Mouse (Mus musculus): ENCODE measurements around the gene Col17a1. TPM values are rescaled to one million over a fixed set of nuclear protein-coding genes. Genes with fewer than 3 reads are reported as not detected.

Gene Col17a1
- polyA plus RNA-seq (2011; ENCODE audit: insufficient read length, low read depth, missing spikeins): 0.23 and 0.52 TPM in 2 replicates

GRCm38 (mm10) chr19:47691994-47692393, at the start of gene Col17a1:
Gene Col17a1 (minus strand): TSS chr19:47692094.
- H3K4me1 ChIP-seq (ENCODE audit: control insufficient read depth, insufficient read depth, low read length): no peaks in the 10 kb centered on the region
- no peak within 1 kb of the TSS for H3K27ac ChIP-seq (ENCODE audit: insufficient read depth, low read length)
- no peak within 1 kb of the TSS for H3K4me3 ChIP-seq (ENCODE audit: insufficient read depth, low read length)
- no peak for TF ChIP-seq POLR2A (IDR thresholded peaks at IDR 0.05; ENCODE audit: low read depth, low read length)
- TF ChIP-seq CTCF (IDR thresholded peaks at IDR 0.05; ENCODE audit: borderline replicate concordance, insufficient read depth, low read length): no peak

GRCm38 (mm10) chr19:47731931-47732330, 40.0 kb upstream of the Col17a1 start:
- Histone ChIP-seq H3K4me3 (ENCODE audit: insufficient read depth, low read length) (peak overlapping the region; percentile 90), H3K4me1 (ENCODE audit: control insufficient read depth, insufficient read depth, low read length) (peaks cover 7% of the 10 kb centered on the region), H3K27ac (ENCODE audit: insufficient read depth, low read length) (peak overlapping the region; percentile 88)
- TF ChIP-seq CTCF (IDR thresholded peaks at IDR 0.05; ENCODE audit: borderline replicate concordance, insufficient read depth, low read length) (no peak), POLR2A (IDR thresholded peaks at IDR 0.05; ENCODE audit: low read depth, low read length) (no peak)

DNA sequence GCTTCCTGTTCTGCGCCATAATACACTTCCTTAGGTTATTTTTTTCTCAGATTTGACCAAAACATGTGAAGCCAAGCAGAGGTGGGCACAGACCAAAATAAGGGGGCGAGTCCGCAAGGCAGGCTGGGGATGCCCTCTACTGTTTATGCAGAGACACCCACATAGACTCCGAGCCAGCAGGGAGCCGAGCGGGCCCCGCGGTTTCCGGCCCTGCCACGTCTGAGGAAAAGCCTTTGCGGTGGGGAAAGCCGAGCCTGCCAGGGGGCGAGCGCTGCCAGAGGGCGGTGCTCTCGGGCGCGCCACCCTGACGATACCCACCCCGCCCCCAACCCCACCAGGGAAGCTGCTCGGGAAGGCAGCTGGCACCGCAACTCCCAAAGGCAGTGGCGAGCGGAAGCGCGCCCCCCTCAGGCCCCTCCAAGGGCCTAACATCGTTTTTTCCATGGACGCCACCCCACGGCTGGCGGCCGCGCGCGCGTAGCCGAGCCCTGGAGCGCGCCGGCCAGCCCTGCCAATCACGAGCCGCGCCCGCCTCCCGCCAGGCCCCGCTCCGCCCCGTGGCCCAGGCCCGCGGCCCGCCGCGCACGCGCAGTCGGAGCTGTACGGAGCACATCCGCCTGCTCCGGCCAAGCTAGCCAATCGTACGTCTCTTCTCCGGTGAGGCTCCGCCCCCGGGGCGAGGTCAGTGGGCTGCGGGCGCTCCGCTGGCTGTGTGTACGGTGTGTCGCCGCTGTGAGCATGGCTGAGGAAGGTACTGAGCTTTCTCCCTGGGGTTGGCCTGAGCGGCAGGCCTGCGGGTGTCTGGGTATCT, 39.4 kb upstream of the Col17a1 start, which contains the start of gene Sfr1:
TSS of gene Sfr1 (plus strand) at position 612 of the 811 bp plus-strand sequence.
- peak; percentile 50; the same call in 1 of the 2 replicates for TF ChIP-seq CTCF (IDR thresholded peaks at IDR 0.05; ENCODE audit: borderline replicate concordance, insufficient read depth, low read length)
- TF ChIP-seq POLR2A (IDR thresholded peaks at IDR 0.05; ENCODE audit: low read depth, low read length): peak; percentile 94
- H3K4me1 ChIP-seq (ENCODE audit: control insufficient read depth, insufficient read depth, low read length): peaks cover 7% of the 10 kb centered on the region

GRCm38 (mm10) chr19:47730691-47731070, 38.8 kb upstream of the Col17a1 start:
- Histone ChIP-seq H3K27ac (ENCODE audit: insufficient read depth, low read length) (peak overlapping the region; percentile 98), H3K4me1 (ENCODE audit: control insufficient read depth, insufficient read depth, low read length) (peaks cover 7% of the 10 kb centered on the region), H3K4me3 (ENCODE audit: insufficient read depth, low read length) (peak overlapping the region; percentile 39)
- no peak for TF ChIP-seq CTCF (IDR thresholded peaks at IDR 0.05; ENCODE audit: borderline replicate concordance, insufficient read depth, low read length)
- TF ChIP-seq POLR2A (IDR thresholded peaks at IDR 0.05; ENCODE audit: low read depth, low read length): 0 out of 2 replicates have a peak, but pooled peaks have one; percentile 35

More for the DNA sequence above, 39.4 kb upstream of the Col17a1 start, which contains the start of gene Sfr1:
- Histone ChIP-seq H3K4me3 (ENCODE audit: insufficient read depth, low read length) (peak within 1 kb of the TSS; percentile 90), H3K27ac (ENCODE audit: insufficient read depth, low read length) (peak within 1 kb of the TSS; percentile 98)

DNA sequence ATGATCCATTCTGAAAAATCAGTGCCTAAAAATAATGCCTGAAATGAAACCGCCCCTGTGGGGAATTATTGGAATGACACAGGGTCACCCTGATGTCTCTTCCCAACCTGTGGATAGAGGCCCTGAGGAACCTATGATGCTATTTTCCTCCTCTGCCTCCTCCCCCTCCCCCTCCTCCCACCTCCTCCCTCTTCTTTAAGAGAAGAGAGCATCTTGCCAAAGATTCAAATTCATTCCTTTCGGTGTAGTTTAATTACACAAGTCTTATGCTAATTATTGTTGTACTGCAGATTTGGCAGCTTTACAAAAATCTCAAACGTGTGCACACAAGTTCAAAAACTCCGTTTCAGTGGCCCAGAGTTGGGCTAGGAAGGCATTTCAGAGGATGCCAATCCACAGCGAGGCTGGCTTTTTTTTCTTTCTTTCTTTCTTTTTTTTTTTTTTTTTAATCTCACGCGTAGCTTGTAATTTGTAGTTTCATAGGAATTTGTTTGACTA, 33.8 kb upstream of the Col17a1 start:
- H3K4me3 ChIP-seq (ENCODE audit: insufficient read depth, low read length): no peak overlapping the region
- no peak overlapping the region for H3K27ac ChIP-seq (ENCODE audit: insufficient read depth, low read length)

DNA sequence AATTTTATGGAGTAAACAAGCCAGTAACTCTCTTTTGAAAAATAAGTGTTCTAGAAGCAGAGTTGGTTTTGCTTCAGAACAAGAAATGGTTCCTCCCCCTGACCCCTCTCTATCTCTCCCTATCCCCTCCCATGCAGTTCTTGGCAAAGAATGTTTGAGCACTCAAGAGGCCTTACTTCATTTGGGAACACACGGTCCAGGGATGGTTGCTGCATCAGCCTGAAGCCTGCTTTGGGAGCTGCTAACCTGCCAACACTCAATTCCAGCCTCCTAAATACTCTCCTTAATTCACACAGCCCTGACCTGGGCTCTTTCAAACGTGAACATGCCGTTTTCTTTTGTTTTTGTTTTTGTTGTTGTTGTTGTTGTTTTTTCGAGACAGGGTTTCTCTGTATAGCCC, 33.0 kb upstream of the Col17a1 start:
- Histone ChIP-seq H3K4me3 (ENCODE audit: insufficient read depth, low read length) (no peak overlapping the region), H3K4me1 (ENCODE audit: control insufficient read depth, insufficient read depth, low read length) (peaks cover 2% of the 10 kb centered on the region; the same call in 1 of the 2 replicates), H3K27ac (ENCODE audit: insufficient read depth, low read length) (no peak overlapping the region)
- no peak for TF ChIP-seq POLR2A (IDR thresholded peaks at IDR 0.05; ENCODE audit: low read depth, low read length)
- TF ChIP-seq CTCF (IDR thresholded peaks at IDR 0.05; ENCODE audit: borderline replicate concordance, insufficient read depth, low read length): no peak

More for the DNA sequence above, 33.8 kb upstream of the Col17a1 start:
- TF ChIP-seq POLR2A (IDR thresholded peaks at IDR 0.05; ENCODE audit: low read depth, low read length) (no peak), CTCF (IDR thresholded peaks at IDR 0.05; ENCODE audit: borderline replicate concordance, insufficient read depth, low read length) (no peak)
- H3K4me1 ChIP-seq (ENCODE audit: control insufficient read depth, insufficient read depth, low read length): peaks cover 2% of the 10 kb centered on the region; the same call in 1 of the 2 replicates

DNA sequence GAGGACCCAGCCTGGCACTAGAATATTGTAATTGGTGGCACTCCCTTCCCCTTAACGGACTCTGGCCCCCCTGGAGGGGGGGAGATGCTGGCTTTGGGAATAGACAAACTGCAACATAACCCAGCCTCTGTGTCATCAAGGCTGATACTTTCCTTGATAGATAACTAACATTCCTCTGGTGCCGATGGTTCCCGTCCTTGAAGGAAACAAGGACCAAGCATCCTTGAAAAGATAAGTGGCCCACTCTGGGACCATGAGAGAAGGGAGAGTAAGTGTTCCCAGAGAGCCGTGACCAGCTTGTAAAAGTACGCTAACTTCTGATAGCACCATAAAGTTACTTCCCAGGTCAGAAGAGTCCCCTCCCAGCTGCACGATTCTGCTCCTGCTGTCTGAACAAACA, 30.6 kb upstream of the Col17a1 start:
- H3K4me1 ChIP-seq (ENCODE audit: control insufficient read depth, insufficient read depth, low read length): no peaks in the 10 kb centered on the region
- no peak for TF ChIP-seq POLR2A (IDR thresholded peaks at IDR 0.05; ENCODE audit: low read depth, low read length)
- TF ChIP-seq CTCF (IDR thresholded peaks at IDR 0.05; ENCODE audit: borderline replicate concordance, insufficient read depth, low read length): no peak
- H3K27ac ChIP-seq (ENCODE audit: insufficient read depth, low read length): no peak overlapping the region

GRCm38 (mm10) chr19:47719147-47719546, 27.3 kb upstream of the Col17a1 start:
- TF ChIP-seq CTCF (IDR thresholded peaks at IDR 0.05; ENCODE audit: borderline replicate concordance, insufficient read depth, low read length): no peak
- TF ChIP-seq POLR2A (IDR thresholded peaks at IDR 0.05; ENCODE audit: low read depth, low read length): no peak
- no peak overlapping the region for H3K4me3 ChIP-seq (ENCODE audit: insufficient read depth, low read length)

More for the DNA sequence above, 30.6 kb upstream of the Col17a1 start:
- H3K4me3 ChIP-seq (ENCODE audit: insufficient read depth, low read length): no peak overlapping the region

DNA sequence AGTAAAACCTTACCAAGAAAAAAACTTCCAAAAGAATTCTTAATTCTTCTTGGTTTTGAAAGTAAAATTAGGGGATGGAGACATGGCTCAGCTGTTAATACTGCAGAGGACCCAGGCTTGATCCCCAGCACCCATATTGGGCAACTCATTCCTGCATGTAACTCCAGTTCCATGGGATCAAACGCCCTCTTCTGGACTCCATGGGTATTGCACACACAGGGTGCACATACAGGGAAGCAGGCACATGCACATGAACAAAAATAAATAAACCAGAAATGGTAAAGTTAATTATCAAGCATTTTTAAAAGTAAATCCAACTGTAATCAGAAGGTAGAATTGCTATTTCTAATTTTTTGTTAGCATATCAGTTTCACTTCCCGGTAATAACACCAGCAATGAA, 24.2 kb upstream of the Col17a1 start:
- Histone ChIP-seq H3K4me3 (ENCODE audit: insufficient read depth, low read length) (no peak overlapping the region), H3K27ac (ENCODE audit: insufficient read depth, low read length) (no peak overlapping the region), H3K4me1 (ENCODE audit: control insufficient read depth, insufficient read depth, low read length) (no peaks in the 10 kb centered on the region; the same call in 1 of the 2 replicates)
- TF ChIP-seq POLR2A (IDR thresholded peaks at IDR 0.05; ENCODE audit: low read depth, low read length) (no peak), CTCF (IDR thresholded peaks at IDR 0.05; ENCODE audit: borderline replicate concordance, insufficient read depth, low read length) (no peak)

More at GRCm38 (mm10) chr19:47719147-47719546, 27.3 kb upstream of the Col17a1 start:
- Histone ChIP-seq H3K4me1 (ENCODE audit: control insufficient read depth, insufficient read depth, low read length) (no peaks in the 10 kb centered on the region), H3K27ac (ENCODE audit: insufficient read depth, low read length) (no peak overlapping the region)

GRCm38 (mm10) chr19:47713457-47713856, 21.6 kb upstream of the Col17a1 start:
- Histone ChIP-seq H3K27ac (ENCODE audit: insufficient read depth, low read length) (no peak overlapping the region), H3K4me3 (ENCODE audit: insufficient read depth, low read length) (no peak overlapping the region), H3K4me1 (ENCODE audit: control insufficient read depth, insufficient read depth, low read length) (no peaks in the 10 kb centered on the region; the same call in 1 of the 2 replicates)
- TF ChIP-seq POLR2A (IDR thresholded peaks at IDR 0.05; ENCODE audit: low read depth, low read length) (no peak), CTCF (IDR thresholded peaks at IDR 0.05; ENCODE audit: borderline replicate concordance, insufficient read depth, low read length) (no peak)
